Mouse (Mus musculus): ENCODE data around the gene Cabp2.
"Not testable (repeated sequence)": the region's sequence is repeated elsewhere in the genome, so short reads cannot be mapped to it uniquely, and the experiment has no call there.

GRCm38 (mm10) chr19:4125268-4125667 lies 43.9 kb downstream of the Cabp2 start:
- TF ChIP-seq MAFK (IDR thresholded peaks at IDR 0.05; ENCODE audit: insufficient read depth, low read depth, low read length); CHD2 (IDR thresholded peaks at IDR 0.05; ENCODE audit: low read depth, low read length): not testable (repeated sequence)
